Mouse (Mus musculus): ENCODE results near the gene Katnb1. TPM values are rescaled to one million over a fixed set of nuclear protein-coding genes. Genes with fewer than 3 reads are reported as not detected.

The Katnb1 gene
- total and polyA plus RNA-seq, 2 experiments from 2014 or later, result 48.4 to 63.3 TPM

DNA sequence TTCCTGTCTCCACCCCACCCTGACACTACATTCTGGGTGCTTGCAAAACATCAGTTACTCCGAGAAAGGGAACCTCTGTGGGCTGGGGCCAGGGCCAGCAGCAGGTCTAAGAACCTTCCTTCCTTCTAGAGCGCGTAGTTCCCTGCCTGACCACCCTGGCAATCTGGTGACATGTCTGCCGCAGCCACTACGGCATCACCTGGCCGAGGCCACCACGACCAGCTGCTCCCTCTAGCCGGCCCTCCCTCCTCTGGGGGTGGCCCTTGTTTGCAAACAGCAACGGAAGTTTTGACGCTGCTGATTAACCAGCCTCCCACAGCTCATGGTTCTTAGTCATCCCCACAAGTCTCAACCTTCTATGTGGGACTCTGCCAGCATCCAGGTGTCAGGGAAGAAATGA is 68.4 kb downstream of the Katnb1 start:
- Histone ChIP-seq H3K9ac (replicated peaks; ENCODE audit: low read length) (no peak overlapping the region), H3K4me2 (ENCODE audit: low read depth, low read length) (no peak overlapping the region), H3K27ac (no peak overlapping the region), H3K36me3 (ENCODE audit: insufficient read depth, low read length) (no peaks in the 10 kb centered on the region), H3K27me3 (ENCODE audit: insufficient read depth, low read length) (no peaks in the 10 kb centered on the region), H3K9me3 (ENCODE audit: low read length) (no peaks in the 10 kb centered on the region), H3K4me3 (ENCODE audit: low read length) (no peak overlapping the region), H3K4me1 (ENCODE audit: insufficient read depth, low read length) (0 out of 2 replicates have a peak, but pooled peaks cover 4% of the 10 kb centered on the region)
- whole genome bisulfite sequencing, result 51% methylated on average over 10 of the region's 10 CpGs
- TF ChIP-seq CTCF (IDR thresholded peaks at IDR 0.05; ENCODE audit: low read depth), result no peak
- DNase-seq (ENCODE audit: low spot score) (no peak), ATAC-seq (no peak)

- Histone ChIP-seq H3K27ac (no peak overlapping the region), H3K9me3 (ENCODE audit: low read length) (no peaks in the 10 kb centered on the region), H3K36me3 (ENCODE audit: insufficient read depth, low read length) (no peaks in the 10 kb centered on the region), H3K4me3 (ENCODE audit: low read length) (no peak overlapping the region), H3K4me1 (ENCODE audit: insufficient read depth, low read length) (no peaks in the 10 kb centered on the region), H3K4me2 (ENCODE audit: low read depth, low read length) (no peak overlapping the region), H3K27me3 (ENCODE audit: insufficient read depth, low read length) (no peaks in the 10 kb centered on the region), H3K9ac (replicated peaks; ENCODE audit: low read length) (no peak overlapping the region)
- TF ChIP-seq CTCF (IDR thresholded peaks at IDR 0.05; ENCODE audit: low read depth), result no peak
- ATAC-seq, result no peak
- 90% methylated on average over 3 of the region's 3 CpGs for WGBS
- no peak for DNase-seq (ENCODE audit: low spot score)
Observed at GRCm38 (mm10) chr8:95150608-95151007, 69.6 kb downstream of the Katnb1 start.

Other genes starting within 250 kb of the Katnb1 start
- gene Coq9, start 242.9 kb upstream of the Katnb1 start, total RNA-seq (2014; rRNA removed), result 109 and 133 TPM in 2 replicates
- 54.7 and 59.2 TPM in 2 replicates for gene Coq9, start 242.9 kb upstream of the Katnb1 start, polyA plus RNA-seq (2015; fragmentation: Nextera tagmentation; extraction: Ambion mirVana)
- gene Ciapin1, start 242.8 kb upstream of the Katnb1 start, total RNA-seq (2014; rRNA removed), result 62.5 and 72.6 TPM in 2 replicates
- 139 and 144 TPM in 2 replicates for gene Ciapin1, start 242.8 kb upstream of the Katnb1 start, polyA plus RNA-seq (2015; fragmentation: Nextera tagmentation; extraction: Ambion mirVana)
- gene Polr2c, start 223.7 kb upstream of the Katnb1 start, total RNA-seq (2014; rRNA removed), result 65.3 and 81.6 TPM in 2 replicates
- gene Polr2c, start 223.7 kb upstream of the Katnb1 start, polyA plus RNA-seq (2015; fragmentation: Nextera tagmentation; extraction: Ambion mirVana), result 102 TPM in 2 replicates
- 121 and 127 TPM in 2 replicates for gene Dok4, start 204.9 kb upstream of the Katnb1 start, total RNA-seq (2014; rRNA removed)
- gene Dok4, start 204.9 kb upstream of the Katnb1 start, polyA plus RNA-seq (2015; fragmentation: Nextera tagmentation; extraction: Ambion mirVana), result 60.8 and 66.9 TPM in 2 replicates
- 7.8 and 12.8 TPM in 2 replicates for gene Ccdc102a, start 163.1 kb upstream of the Katnb1 start, total RNA-seq (2014; rRNA removed)
- 5.5 and 6.1 TPM in 2 replicates for gene Ccdc102a, start 163.1 kb upstream of the Katnb1 start, polyA plus RNA-seq (2015; fragmentation: Nextera tagmentation; extraction: Ambion mirVana)
- not detected in 2 replicates for gene Adgrg5, start 157.5 kb upstream of the Katnb1 start, total RNA-seq (2014; rRNA removed)
- gene Adgrg5, start 157.5 kb upstream of the Katnb1 start, polyA plus RNA-seq (2015; fragmentation: Nextera tagmentation; extraction: Ambion mirVana), result 0.11 TPM in 1 of 2 replicates, not detected in the other
- 236 and 284 TPM in 2 replicates for gene Adgrg1, start 106.4 kb upstream of the Katnb1 start, total RNA-seq (2014; rRNA removed)
- 105 TPM in 2 replicates for gene Adgrg1, start 106.4 kb upstream of the Katnb1 start, polyA plus RNA-seq (2015; fragmentation: Nextera tagmentation; extraction: Ambion mirVana)
- 1.3 TPM in 2 replicates for gene Adgrg3, start 63.5 kb upstream of the Katnb1 start, total RNA-seq (2014; rRNA removed)
- 0.52 and 0.54 TPM in 2 replicates for gene Adgrg3, start 63.5 kb upstream of the Katnb1 start, polyA plus RNA-seq (2015; fragmentation: Nextera tagmentation; extraction: Ambion mirVana)
- 2.9 and 3.6 TPM in 2 replicates for gene Drc7, start 26.1 kb upstream of the Katnb1 start, total RNA-seq (2014; rRNA removed)
- 3.0 and 3.3 TPM in 2 replicates for gene Drc7, start 26.1 kb upstream of the Katnb1 start, polyA plus RNA-seq (2015; fragmentation: Nextera tagmentation; extraction: Ambion mirVana)
- 50.2 and 50.9 TPM in 2 replicates for gene Kifc3, start 121.6 kb downstream of the Katnb1 start, total RNA-seq (2014; rRNA removed)
- 26.6 and 29.0 TPM in 2 replicates for gene Kifc3, start 121.6 kb downstream of the Katnb1 start, polyA plus RNA-seq (2015; fragmentation: Nextera tagmentation; extraction: Ambion mirVana)
- gene Cngb1, start 225.4 kb downstream of the Katnb1 start, total RNA-seq (2014; rRNA removed), result 0.52 and 0.83 TPM in 2 replicates
- 1.2 and 1.7 TPM in 2 replicates for gene Cngb1, start 225.4 kb downstream of the Katnb1 start, polyA plus RNA-seq (2015; fragmentation: Nextera tagmentation; extraction: Ambion mirVana)
- gene Tepp, start 229.4 kb downstream of the Katnb1 start, total RNA-seq (2014; rRNA removed), result 1.4 TPM in 1 of 2 replicates, not detected in the other
- gene Tepp, start 229.4 kb downstream of the Katnb1 start, polyA plus RNA-seq (2015; fragmentation: Nextera tagmentation; extraction: Ambion mirVana), result 3.1 and 3.7 TPM in 2 replicates